Mouse (Mus musculus) lung, postnatal 4 days (tissue): Measurements from ENCODE around the gene Mlec.

Source experiments
- DNase-seq, 2 experiments: peaks; one replicate each; pipeline ENCODE4 v3.0.0; 2021

The Mlec gene

DNA sequence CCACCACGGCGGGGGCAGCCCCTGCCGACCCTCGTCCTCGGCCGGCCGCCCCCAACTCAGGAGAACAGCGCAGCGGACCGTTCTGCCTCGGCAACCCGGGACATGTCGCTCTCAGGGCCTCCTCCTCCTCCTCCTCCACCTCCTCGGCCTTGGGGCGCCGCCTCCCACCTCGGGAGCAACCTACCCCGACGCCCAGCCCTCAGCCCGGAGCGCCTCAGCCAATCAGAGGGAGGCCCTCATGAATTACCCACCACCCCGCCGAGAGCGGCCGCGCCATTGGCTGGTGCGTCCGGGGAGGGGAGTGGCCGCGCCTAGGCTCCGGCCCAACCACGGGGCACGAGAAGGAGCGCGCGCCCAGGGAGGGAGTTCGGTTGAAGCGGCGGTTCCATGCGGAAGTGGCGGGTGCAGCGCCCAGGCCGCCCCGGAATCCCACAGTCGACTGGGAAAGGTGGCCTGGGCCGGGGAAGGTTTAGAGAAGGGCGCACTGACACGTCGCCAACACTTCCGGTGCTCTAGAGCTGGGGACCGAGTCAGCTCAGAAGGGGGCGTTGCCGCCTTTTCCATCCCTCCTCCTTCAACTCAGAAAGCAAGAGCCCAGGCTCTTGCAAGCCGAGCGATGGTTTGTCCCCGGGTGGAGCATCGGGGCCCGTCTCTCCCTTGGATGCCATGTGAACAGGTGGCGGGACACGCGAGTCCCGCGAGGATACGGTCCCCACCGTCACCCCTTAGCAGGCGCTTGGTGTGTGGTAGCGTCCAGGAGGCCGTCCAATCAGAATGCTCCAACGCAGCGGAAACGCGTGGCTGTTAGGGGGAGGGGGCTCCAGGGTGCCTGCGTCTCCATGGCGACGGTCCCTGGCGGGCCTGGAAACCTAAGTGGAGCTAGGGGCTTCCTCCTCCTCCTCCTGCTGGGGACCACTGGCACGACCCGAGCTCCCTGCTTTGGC, at the start of gene Mlec:
Gene Mlec, minus strand, starts transcription at position 140 of the 944 bp plus-strand sequence.
- DNase-seq: peak; percentile 99 to 100

DNA sequence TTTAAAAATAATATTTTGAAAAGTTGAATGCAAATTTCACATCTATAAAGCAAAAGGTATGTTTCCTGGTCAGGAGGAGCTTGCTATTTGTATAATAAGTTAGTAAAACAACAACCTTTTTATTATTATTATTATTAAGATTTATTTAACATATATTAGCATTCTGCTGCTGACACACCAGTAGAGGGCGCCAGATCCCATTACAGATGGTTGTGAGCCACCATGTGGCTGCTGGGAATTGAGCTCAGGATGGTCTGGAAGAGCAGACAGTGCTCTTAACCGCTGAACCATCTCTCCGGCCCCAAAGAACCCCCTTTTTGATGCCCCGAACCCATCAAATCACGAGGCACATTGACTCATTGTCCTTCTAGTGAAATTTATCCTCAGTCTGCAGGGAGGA, 49.3 kb upstream of the Mlec start:
- DNase-seq: no peak

DNA sequence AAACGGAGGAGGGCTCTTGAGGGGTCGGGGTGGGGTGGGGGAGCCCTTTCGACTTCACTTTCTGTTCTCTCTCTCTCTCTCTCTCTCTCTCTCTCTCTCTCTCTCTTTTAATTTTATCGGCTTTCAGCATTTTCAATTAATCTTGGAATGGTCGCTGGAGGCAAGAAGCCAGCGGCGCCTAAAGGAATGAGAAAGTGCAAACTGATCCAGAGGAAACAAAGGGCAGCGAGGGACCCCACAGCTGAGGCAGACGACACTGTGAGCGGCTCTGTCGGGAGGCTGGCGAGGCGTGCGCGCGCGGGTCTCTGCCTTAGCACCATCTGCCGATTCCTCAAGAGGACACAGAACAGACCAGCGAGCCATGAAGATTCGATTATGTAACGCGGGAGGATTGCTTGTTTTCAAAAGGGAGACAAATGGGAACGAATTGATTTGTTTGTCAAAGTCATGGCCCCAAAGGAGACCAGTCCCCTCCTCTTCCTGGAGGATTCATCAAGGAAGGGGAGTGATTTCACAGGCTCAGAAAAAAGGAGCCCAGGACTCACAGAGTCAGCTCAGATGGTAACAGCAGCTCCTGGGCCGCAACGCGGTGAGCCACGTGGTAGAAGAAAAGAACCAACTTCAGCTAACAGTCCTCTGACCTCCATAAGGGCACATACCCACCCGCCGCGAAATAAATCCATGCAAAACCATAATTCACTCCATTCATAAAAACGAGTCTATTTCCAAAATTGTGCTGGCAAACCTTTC, 46.8 kb upstream of the Mlec start:
- DNase-seq: peak in 1 of 2 experiments; percentile 39

GRCm38 (mm10) chr5:115203735-115204561, 46.0 kb upstream of the Mlec start:
- DNase-seq: peak in 1 of 2 experiments; percentile 62

DNA sequence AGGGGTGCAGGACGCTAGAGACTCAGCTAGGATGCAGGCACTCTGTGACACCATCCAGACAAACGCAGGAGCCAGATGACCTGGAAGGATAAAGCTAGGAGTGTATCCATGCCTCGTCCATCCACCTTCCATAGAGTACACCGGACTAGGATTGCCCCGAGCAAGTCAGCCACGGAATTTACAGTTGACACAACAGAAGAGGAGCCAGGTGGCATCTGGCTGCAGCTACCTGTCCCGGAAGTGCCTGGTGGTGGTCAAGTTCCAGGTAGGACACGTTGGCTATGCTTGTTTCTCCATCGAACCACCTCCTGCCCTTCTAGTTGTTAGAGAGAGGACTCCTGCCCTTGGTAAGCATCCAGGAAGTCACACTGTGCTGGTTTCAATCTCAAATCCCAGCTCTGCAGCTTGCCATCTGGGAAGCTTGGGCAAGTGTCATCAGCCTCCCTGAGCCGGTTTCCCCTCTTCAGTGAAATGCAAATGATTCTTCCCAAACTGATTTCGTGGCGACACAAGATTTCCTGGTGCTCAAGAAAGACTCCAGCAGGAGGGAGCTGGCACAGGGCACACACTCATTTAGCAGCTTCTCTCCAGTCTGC, 36.7 kb upstream of the Mlec start:
- DNase-seq: no peak

- peak; percentile 57 to 63 for DNase-seq
Measured at GRCm38 (mm10) chr5:115193669-115194625, 36.0 kb upstream of the Mlec start, which contains the start of gene Cabp1. Gene Cabp1 (minus strand): TSS chr5:115194381.

DNA sequence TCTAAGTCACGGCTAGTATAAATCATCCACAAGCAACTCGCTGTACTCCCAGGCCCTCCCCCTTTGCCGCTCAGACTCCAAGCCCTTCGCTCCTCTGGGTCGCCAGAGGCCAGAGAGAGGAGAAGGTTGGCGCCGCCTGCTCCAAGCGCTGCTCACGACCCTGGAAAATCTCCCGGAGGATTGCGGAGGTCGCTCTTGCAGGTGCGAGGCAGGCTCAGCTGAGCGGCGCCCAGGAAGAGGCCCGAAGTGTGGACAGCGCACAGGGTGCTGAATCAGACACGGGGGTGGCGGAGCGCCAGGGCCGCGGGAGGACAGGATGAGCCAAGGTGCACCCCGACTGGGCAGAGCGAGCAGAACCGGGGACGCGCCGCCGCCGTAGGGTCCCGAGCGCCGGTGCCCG, 35.2 kb upstream of the Mlec start:
- peak; percentile 67 to 68 for DNase-seq

GRCm38 (mm10) chr5:115192828-115193195, 34.8 kb upstream of the Mlec start:
- no peak for DNase-seq

- DNase-seq: no peak
Measured at GRCm38 (mm10) chr5:115191880-115192827, 34.2 kb upstream of the Mlec start.

GRCm38 (mm10) chr5:115190081-115190480, 32.1 kb upstream of the Mlec start:
- no peak for DNase-seq

DNA sequence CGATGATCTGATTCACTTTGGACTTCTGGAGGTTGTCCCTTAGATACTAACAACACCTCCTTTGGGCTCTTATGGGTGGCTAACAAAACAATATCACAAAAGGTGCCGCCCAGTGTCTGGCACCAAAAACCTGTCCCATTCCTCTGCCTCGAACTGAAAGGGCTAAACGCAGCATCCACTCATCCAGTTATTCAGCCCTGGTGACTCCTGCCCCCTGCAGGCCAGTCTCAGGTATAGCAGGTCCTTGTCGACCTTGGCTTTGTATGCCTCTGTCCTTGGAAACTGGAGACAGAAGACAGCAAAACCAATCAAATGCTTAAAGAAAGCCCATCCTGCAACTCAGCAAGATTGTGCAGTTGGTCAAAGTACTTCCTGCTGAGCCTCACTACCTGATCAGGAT, 30.8 kb upstream of the Mlec start:
- peak in 1 of 2 experiments; percentile 54 for DNase-seq

GRCm38 (mm10) chr5:115187188-115188131, 29.5 kb upstream of the Mlec start:
- DNase-seq: peak; percentile 91 to 95

DNA sequence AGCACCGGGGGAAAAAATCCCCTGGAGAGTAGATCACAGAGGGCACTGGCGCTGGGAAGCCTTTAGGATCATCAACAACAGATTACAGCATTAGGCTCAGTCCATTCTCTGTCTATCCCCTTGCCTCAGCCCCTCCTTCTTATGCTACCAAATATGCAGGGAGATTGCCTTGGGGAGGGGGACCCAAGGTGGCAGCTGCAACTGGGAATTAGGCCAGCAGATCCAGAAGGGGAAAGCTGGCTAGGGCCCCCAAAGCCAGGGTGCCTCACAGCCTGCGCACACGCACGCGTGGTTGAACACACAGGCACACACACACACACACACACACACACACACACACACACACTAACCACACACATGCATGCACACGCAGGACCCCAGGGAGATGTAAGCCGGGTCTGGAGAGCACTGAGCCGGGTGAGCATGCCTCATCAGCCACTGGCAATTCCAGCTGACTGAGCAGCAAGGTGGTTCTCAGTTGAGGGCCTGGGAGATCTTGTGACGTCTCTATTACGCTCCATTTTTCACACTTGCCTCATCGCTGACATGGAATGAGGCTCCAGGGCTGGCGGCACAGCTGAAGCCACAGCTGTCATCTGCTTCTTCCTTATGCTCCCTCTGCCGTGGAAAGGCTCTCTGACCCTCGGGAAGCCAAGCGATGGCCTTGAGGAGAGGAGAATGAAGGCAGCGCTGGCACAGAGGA, 28.5 kb upstream of the Mlec start:
- DNase-seq: no peak

DNA sequence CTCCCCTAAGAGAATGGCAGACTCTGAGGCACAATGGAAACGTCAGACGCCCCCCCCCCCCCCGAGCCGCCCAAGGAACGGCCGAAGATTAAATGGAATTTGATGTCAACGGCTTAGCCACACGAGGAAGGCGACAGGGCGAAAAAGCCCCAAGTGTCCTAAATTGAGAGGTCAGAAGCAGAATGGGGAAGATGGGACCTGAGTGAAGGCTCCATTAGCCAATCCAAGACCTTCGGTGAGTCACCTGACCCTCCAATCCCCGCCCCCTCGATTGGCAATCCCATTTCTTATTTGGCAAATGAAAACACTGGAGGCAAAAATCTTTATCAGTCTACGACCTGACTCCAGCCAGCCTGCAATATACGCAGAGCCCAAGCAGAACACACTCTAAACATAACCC, 26.7 kb upstream of the Mlec start:
- DNase-seq: peak in 1 of 2 experiments; percentile 50

DNA sequence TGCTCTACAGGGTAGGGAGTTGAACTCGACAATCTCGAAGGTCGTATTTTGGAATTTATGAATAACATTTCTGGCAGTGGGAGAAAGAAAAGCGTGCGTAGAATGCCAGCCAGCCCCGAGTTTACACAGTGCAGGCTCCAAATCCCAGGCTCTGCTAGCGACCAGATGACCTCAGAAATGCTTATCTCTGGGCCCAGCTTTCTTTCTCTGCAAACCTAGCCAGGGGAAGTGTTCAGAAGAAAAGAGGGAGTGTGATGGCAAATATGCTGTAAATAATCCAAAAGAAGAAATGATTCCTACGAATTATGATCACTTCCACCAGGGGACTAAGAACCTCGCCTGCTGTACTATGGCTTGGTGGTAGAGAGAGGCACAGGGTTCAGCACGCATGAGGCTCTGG, 25.5 kb upstream of the Mlec start:
- no peak for DNase-seq

DNA sequence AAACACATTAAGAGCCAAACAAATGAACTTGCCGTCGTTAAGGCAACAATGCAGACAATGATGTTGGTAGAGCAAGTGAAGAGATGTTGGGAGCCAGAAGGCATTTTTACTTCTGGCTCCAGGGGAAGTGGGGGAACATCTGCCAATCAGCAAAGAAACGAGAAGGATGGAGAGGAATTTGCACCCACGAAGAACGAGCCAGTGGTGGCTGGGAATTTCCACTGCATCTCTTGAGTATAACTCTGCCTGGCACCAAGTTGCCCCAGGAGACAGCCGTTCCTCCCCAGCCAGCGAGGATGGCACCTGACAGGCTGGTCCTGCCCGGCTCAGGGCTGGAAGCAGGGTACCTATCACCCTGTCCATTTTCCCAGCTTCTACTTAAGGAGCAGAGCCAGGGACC, 24.9 kb upstream of the Mlec start:
- DNase-seq: no peak

- peak; percentile 51 to 59 for DNase-seq
Measured at GRCm38 (mm10) chr5:115181248-115181940, 23.4 kb upstream of the Mlec start.

DNA sequence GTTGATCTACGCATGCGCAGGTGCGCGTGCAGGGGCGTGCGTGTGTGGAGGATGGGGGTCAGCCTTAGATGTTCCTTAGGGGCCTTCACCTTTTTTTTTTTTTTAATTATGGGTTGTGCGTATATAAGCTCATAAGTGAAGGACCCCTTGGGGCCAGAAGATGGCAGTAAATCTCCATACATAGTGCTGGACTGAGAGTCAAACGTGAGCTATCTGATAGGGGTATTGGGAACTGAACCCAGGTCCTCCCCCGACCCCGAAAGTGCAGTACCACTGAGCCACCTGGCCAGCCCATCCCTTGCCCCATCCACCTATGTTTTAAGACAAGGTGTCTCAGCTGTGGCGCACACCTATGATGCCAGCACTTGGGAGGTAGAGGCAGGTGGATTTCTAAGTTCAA, 21.6 kb upstream of the Mlec start:
- DNase-seq: no peak
